Mouse (Mus musculus): ENCODE results near the gene Tgds. TPM values are rescaled to one million over a fixed set of nuclear protein-coding genes. Genes with fewer than 3 reads are reported as not detected.
"Not testable (repeated sequence)": the region's sequence is repeated elsewhere in the genome, so short reads cannot be mapped to it uniquely, and the experiment has no call there.

Tgds gene
- polyA plus RNA-seq, 1 experiment from 2014 or later, result 32.3 TPM

- Histone ChIP-seq H3K4me3 (ENCODE audit: low read depth, low read length) (no peak overlapping the region), H3K27me3 (ENCODE audit: control insufficient read depth, insufficient read depth, low read length) (no peaks in the 10 kb centered on the region), H3K9me3 (ENCODE audit: control insufficient read depth, low read length) (no peaks in the 10 kb centered on the region), H3K27ac (ENCODE audit: low read depth, low read length) (no peak overlapping the region), H3K9ac (ENCODE audit: low read depth, low read length) (no peak overlapping the region), H3K4me2 (replicated peaks; ENCODE audit: low read depth, low read length) (no peak overlapping the region), H3K36me3 (ENCODE audit: control insufficient read depth, insufficient read depth, low read length) (no peaks in the 10 kb centered on the region), H3K4me1 (replicated peaks; ENCODE audit: control insufficient read depth, insufficient read depth, low read length) (no peaks in the 10 kb centered on the region)
- ATAC-seq (ENCODE audit: low FRiP score), result no peak
- DNase-seq (ENCODE audit: low spot score), result no peak
- WGBS, result 80% methylated on average over 14 of the region's 14 CpGs
Measured at GRCm38 (mm10) chr14:118162640-118163039, 30.1 kb upstream of the Tgds start.

GRCm38 (mm10) chr14:118161751-118162150 lies 29.2 kb upstream of the Tgds start:
- H3K4me3 ChIP-seq (ENCODE audit: low read depth, low read length), result no peak overlapping the region
- no peaks in the 10 kb centered on the region for H3K27me3 ChIP-seq (ENCODE audit: control insufficient read depth, insufficient read depth, low read length)
- H3K9me3 ChIP-seq (ENCODE audit: control insufficient read depth, low read length), result no peaks in the 10 kb centered on the region
- H3K9ac ChIP-seq (ENCODE audit: low read depth, low read length), result no peak overlapping the region
- 89% methylated on average over 3 of the region's 3 CpGs for WGBS
- no peak overlapping the region for H3K4me2 ChIP-seq (replicated peaks; ENCODE audit: low read depth, low read length)
- H3K4me1 ChIP-seq (replicated peaks; ENCODE audit: control insufficient read depth, insufficient read depth, low read length), result no peaks in the 10 kb centered on the region
- H3K36me3 ChIP-seq (ENCODE audit: control insufficient read depth, insufficient read depth, low read length), result no peaks in the 10 kb centered on the region
- H3K27ac ChIP-seq (ENCODE audit: low read depth, low read length), result no peak overlapping the region
- ATAC-seq (ENCODE audit: low FRiP score) (no peak), DNase-seq (ENCODE audit: low spot score) (no peak)

- H3K4me1 ChIP-seq (replicated peaks; ENCODE audit: control insufficient read depth, insufficient read depth, low read length), result no peaks in the 10 kb centered on the region
- WGBS, result 26% methylated on average over 5 of the region's 5 CpGs
- H3K9me3 ChIP-seq (ENCODE audit: control insufficient read depth, low read length), result no peaks in the 10 kb centered on the region
- H3K4me3 ChIP-seq (ENCODE audit: low read depth, low read length), result no peak overlapping the region
- no peaks in the 10 kb centered on the region for H3K27me3 ChIP-seq (ENCODE audit: control insufficient read depth, insufficient read depth, low read length)
- no peak overlapping the region for H3K4me2 ChIP-seq (replicated peaks; ENCODE audit: low read depth, low read length)
- H3K9ac ChIP-seq (ENCODE audit: low read depth, low read length), result no peak overlapping the region
- 0 out of 2 replicates have a peak, but pooled peaks cover 2% of the 10 kb centered on the region for H3K36me3 ChIP-seq (ENCODE audit: control insufficient read depth, insufficient read depth, low read length)
- DNase-seq (ENCODE audit: low spot score) (peak; percentile 80), ATAC-seq (ENCODE audit: low FRiP score) (no peak)
- H3K27ac ChIP-seq (ENCODE audit: low read depth, low read length), result no peak overlapping the region
Measured at GRCm38 (mm10) chr14:118157146-118157545, 24.6 kb upstream of the Tgds start.

- WGBS, result 89% methylated on average over 10 of the region's 10 CpGs
- Histone ChIP-seq H3K4me2 (replicated peaks; ENCODE audit: low read depth, low read length) (no peak overlapping the region), H3K9ac (ENCODE audit: low read depth, low read length) (no peak overlapping the region), H3K4me3 (ENCODE audit: low read depth, low read length) (no peak overlapping the region), H3K4me1 (replicated peaks; ENCODE audit: control insufficient read depth, insufficient read depth, low read length) (no peaks in the 10 kb centered on the region), H3K9me3 (ENCODE audit: control insufficient read depth, low read length) (no peaks in the 10 kb centered on the region), H3K27me3 (ENCODE audit: control insufficient read depth, insufficient read depth, low read length) (no peaks in the 10 kb centered on the region), H3K27ac (ENCODE audit: low read depth, low read length) (no peak overlapping the region), H3K36me3 (ENCODE audit: control insufficient read depth, insufficient read depth, low read length) (0 out of 2 replicates have a peak, but pooled peaks cover 2% of the 10 kb centered on the region)
- ATAC-seq (ENCODE audit: low FRiP score) (no peak; the same call in 1 of the 2 replicates), DNase-seq (ENCODE audit: low spot score) (no peak)
Measured at GRCm38 (mm10) chr14:118156740-118157139, 24.2 kb upstream of the Tgds start.

GRCm38 (mm10) chr14:118156056-118156455 lies 23.5 kb upstream of the Tgds start:
- WGBS, result 96% methylated on average over 16 of the region's 16 CpGs
- not testable (repeated sequence) for ATAC-seq (ENCODE audit: low FRiP score); H3K4me3 ChIP-seq (ENCODE audit: low read depth, low read length); H3K9me3 ChIP-seq (ENCODE audit: control insufficient read depth, low read length); H3K4me1 ChIP-seq (replicated peaks; ENCODE audit: control insufficient read depth, insufficient read depth, low read length); H3K27me3 ChIP-seq (ENCODE audit: control insufficient read depth, insufficient read depth, low read length); H3K27ac ChIP-seq (ENCODE audit: low read depth, low read length); H3K36me3 ChIP-seq (ENCODE audit: control insufficient read depth, insufficient read depth, low read length); H3K9ac ChIP-seq (ENCODE audit: low read depth, low read length); DNase-seq (ENCODE audit: low spot score); H3K4me2 ChIP-seq (replicated peaks; ENCODE audit: low read depth, low read length)

- no peaks in the 10 kb centered on the region for H3K4me1 ChIP-seq (replicated peaks; ENCODE audit: control insufficient read depth, insufficient read depth, low read length)
- no peak overlapping the region for H3K27ac ChIP-seq (ENCODE audit: low read depth, low read length)
- no peak for DNase-seq (ENCODE audit: low spot score)
- 0 out of 2 replicates have a peak, but pooled peaks cover 2% of the 10 kb centered on the region for H3K36me3 ChIP-seq (ENCODE audit: control insufficient read depth, insufficient read depth, low read length)
- no peaks in the 10 kb centered on the region for H3K27me3 ChIP-seq (ENCODE audit: control insufficient read depth, insufficient read depth, low read length)
- 90% methylated on average over 8 of the region's 8 CpGs for WGBS
- no peaks in the 10 kb centered on the region for H3K9me3 ChIP-seq (ENCODE audit: control insufficient read depth, low read length)
- no peak overlapping the region for H3K4me3 ChIP-seq (ENCODE audit: low read depth, low read length)
- no peak overlapping the region for H3K4me2 ChIP-seq (replicated peaks; ENCODE audit: low read depth, low read length)
- ATAC-seq (ENCODE audit: low FRiP score), result no peak
- no peak overlapping the region for H3K9ac ChIP-seq (ENCODE audit: low read depth, low read length)
Measured at GRCm38 (mm10) chr14:118152294-118152651, 19.7 kb upstream of the Tgds start.

GRCm38 (mm10) chr14:118151651-118152293 lies 19.2 kb upstream of the Tgds start:
- ATAC-seq (ENCODE audit: low FRiP score) (no peak), DNase-seq (ENCODE audit: low spot score) (no peak)
- H3K27ac ChIP-seq (ENCODE audit: low read depth, low read length), result no peak overlapping the region
- H3K4me3 ChIP-seq (ENCODE audit: low read depth, low read length), result no peak overlapping the region
- no peaks in the 10 kb centered on the region for H3K9me3 ChIP-seq (ENCODE audit: control insufficient read depth, low read length)
- no peaks in the 10 kb centered on the region for H3K27me3 ChIP-seq (ENCODE audit: control insufficient read depth, insufficient read depth, low read length)
- no peak overlapping the region for H3K9ac ChIP-seq (ENCODE audit: low read depth, low read length)
- no peak overlapping the region for H3K4me2 ChIP-seq (replicated peaks; ENCODE audit: low read depth, low read length)
- H3K4me1 ChIP-seq (replicated peaks; ENCODE audit: control insufficient read depth, insufficient read depth, low read length), result no peaks in the 10 kb centered on the region
- 85% methylated on average over 5 of the region's 5 CpGs for WGBS
- H3K36me3 ChIP-seq (ENCODE audit: control insufficient read depth, insufficient read depth, low read length), result 0 out of 2 replicates have a peak, but pooled peaks cover 2% of the 10 kb centered on the region

- DNase-seq (ENCODE audit: low spot score) (no peak), ATAC-seq (ENCODE audit: low FRiP score) (no peak)
- no peak overlapping the region for H3K4me2 ChIP-seq (replicated peaks; ENCODE audit: low read depth, low read length)
- H3K9ac ChIP-seq (ENCODE audit: low read depth, low read length), result no peak overlapping the region
- no peaks in the 10 kb centered on the region for H3K9me3 ChIP-seq (ENCODE audit: control insufficient read depth, low read length)
- H3K4me1 ChIP-seq (replicated peaks; ENCODE audit: control insufficient read depth, insufficient read depth, low read length), result no peaks in the 10 kb centered on the region
- WGBS, result 93% methylated on average over 26 of the region's 26 CpGs
- no peak overlapping the region for H3K4me3 ChIP-seq (ENCODE audit: low read depth, low read length)
- H3K27me3 ChIP-seq (ENCODE audit: control insufficient read depth, insufficient read depth, low read length), result no peaks in the 10 kb centered on the region
- H3K36me3 ChIP-seq (ENCODE audit: control insufficient read depth, insufficient read depth, low read length), result no peaks in the 10 kb centered on the region
- H3K27ac ChIP-seq (ENCODE audit: low read depth, low read length), result no peak overlapping the region
Measured at GRCm38 (mm10) chr14:118150656-118151551, 18.3 kb upstream of the Tgds start.
